Mouse (Mus musculus): Measurements from ENCODE around the gene Prom1. TPM values are rescaled to one million over a fixed set of nuclear protein-coding genes. Genes with fewer than 3 reads are reported as not detected.

Prom1 gene
- total RNA-seq, 4 experiments from 2014 or later = 7.7 to 11.6 (median 9.6) TPM

DNA sequence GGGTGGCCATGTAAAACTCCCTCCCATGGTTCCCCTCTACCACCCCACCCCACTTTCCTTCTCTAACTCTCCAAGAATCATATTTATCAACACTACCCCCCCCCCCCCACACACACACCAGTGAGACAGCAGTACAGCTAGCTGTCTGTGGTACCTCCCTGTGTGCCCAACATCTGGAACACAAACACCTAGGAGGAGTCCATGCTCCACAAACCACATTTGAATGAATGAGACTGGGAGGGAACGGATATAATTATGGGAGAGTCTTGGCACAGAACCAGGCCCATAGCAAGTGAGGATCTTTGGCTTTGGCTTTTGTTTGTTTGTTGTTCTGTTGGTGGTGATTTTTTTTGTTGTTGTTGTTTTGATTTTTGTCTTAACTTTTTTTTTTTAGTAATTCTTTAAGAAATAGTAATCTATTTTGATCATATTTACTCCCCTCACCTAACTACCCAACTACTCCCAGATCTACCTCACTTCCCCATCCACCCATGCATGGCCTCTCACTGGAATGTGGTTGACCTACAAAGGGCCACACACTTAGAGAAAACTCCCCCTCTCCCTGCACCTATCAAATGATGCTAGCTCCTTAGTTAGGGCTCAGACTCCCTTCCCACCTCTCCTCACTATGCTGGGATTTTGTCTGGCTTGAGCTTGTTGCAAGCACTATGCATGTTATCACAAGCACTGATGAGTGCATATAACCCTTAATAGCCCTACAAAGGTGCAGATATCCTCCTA, 124.8 kb downstream of the Prom1 start:
- no peak for DNase-seq (ENCODE audit: low spot score in 2 of 2)

DNA sequence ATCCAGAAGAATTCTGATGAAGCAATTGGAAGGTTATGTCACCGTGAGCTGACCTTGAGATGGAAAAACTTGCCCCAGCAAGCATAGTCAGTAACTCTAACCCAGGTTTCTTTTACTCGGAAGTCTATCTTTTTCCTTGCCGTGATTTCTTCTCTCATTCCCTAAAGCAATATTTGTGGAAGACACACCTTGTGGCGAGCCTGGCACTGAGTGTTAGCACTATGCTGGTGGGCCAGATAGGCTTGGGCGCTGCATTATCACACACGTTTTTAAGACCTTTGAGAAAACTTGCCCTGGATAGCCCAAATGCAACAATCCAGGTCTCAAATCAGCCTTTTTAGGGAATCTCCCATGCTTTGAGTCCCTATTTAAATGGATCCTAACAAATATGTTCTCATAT, 127.7 kb downstream of the Prom1 start:
- no peak for DNase-seq (ENCODE audit: low spot score in 2 of 2)

DNA sequence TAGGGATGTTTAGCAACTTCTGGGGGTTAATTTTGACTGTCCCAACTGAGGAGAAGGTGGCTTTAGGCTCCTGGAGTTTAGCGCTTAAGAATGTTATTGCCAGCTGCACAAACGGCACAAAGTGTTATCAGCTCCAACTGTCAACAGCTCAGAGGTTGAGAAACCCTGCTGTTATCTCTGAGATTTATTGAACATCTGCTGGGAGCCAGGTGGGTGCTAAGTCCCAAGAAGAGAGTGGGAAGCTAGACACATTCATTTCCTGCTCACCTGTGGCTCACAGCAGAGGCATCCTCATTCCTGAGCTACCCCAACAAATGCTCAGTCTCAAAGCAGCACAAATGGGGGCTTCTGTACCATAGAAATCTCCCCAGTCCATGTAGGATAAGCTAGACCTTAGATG, 130.7 kb downstream of the Prom1 start:
- DNase-seq (ENCODE audit: low spot score in 2 of 2) = no peak

DNA sequence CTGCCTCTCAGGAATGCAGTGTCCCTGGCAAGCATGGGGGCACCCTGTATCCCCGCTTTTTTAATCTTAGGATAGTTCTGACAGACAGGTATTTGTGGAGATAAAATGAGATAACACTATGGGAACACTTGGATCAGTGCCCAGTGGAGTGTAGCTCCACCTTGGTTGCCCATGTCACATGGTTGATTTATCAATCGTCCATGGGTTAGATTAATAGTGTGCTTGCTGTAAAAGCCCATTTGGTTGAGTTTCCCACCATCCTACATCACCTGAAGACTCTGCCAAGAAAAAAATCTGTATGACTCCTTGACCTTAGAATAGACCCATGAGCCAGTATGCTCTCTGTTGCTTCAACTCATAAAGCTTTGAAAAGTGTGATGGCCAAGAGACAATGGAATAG, 131.3 kb downstream of the Prom1 start:
- no peak for DNase-seq (ENCODE audit: low spot score in 2 of 2)

DNA sequence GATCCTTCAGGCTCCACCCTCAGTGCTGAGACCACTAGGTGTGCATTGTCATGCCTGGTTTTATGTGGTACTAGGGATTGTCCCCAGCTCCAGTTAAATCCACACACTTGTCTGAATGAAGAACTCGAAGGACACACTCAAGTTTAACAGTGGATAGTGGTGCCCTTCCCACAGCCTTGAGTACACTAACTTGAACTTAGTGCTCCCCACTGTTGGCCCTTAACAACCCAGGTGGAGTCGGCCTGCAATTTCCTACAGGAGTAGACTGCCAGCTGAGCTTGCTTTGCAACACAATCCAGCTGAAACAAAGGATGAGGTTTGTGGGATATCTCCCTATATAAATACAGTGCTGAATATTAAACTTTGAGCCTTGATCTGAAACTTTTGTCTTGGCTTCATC, 133.2 kb downstream of the Prom1 start:
- DNase-seq (ENCODE audit: low spot score in 2 of 2) = no peak

DNA sequence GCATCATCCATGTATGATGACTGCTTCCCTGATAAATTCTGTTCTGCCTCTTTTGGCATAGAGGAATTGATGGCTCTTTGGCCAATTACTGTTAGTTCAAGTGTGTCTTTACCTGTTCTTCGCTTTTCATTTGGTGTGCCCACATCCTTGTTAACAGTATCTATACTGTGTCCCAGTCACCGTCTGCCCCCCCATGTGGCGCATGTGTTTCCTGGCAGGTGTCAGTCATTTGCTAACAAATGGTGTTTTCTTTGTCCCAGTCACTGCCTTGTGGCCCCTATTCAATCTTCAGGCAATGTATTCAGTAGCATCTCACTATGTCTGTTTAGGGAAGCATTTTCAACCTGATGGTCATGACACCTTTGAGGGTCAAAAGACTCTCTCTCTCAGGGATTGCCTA, 140.8 kb downstream of the Prom1 start:
- DNase-seq (ENCODE audit: low spot score in 2 of 2) = no peak

DNA sequence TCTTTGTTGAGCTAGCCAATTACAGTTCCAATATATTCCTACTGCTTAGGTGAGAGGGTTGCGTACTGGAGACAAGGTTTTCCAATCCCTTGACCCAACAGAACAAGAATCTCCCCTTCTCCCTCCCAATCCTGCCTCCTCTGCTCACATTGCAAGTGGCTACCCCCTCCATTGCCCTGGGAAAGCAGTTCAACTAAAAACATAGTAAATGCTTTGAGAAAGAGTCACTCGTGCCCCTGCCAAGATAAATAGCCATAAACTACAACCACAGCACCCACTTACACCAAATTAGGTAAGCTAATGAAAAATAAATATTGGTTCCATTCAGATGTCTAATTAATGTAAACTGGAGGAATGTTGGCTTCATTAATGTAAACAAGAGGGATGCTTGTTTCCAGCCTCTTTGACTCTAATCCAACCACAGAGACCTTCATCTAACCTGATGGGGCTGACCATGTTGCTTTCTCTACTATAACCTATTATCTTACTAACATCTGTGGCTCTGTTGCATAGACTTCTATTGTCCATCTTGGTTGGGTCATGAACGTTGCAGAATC, 141.9 kb downstream of the Prom1 start:
- no peak for DNase-seq (ENCODE audit: low spot score in 2 of 2)

DNA sequence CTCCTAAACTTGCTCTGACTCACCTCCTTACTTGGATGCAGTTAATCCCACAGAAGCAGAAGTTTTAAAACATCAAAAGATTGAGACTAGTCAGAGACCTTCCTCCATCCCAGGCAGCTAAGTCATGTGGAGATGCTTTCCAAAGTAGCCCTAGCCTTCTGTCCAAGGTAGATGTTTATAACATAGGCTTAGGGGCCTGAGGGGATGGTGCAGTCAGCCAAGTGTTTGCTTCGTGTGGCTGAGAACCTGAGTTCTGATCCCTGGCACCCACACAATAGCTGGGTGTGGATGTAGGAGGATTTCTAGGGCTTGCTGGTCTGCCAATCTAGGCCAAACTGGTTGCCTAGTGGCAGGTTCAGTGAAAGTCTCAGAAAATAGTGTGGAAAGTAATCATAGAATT, 148.6 kb downstream of the Prom1 start:
- DNase-seq (ENCODE audit: low spot score in 2 of 2) = no peak

DNA sequence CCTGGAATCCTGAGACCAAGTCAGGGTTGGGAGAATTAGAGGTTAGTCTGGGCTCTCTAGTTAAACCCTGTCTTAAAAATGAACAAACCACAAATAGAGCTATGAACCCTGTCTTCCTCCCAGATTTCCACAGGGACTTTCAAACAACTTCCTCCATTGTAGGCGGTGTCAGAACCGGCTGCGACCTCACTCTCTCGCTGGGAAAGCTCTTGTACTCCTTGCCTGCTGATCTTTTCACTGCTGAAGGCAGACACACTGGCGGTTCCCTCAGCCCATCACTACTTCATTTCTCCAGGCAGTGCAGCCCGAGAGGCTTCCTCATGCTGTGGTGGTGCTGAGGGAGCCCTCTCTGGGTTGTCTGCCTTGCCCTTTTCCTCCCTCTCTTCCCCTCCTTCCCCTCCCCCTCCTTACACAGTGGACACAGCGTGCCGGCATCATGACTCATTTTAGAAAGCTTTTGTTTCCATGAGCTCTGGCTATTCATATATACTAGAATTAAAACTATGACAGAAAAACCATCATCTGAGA, 153.0 kb downstream of the Prom1 start:
- DNase-seq (ENCODE audit: low spot score in 2 of 2) = no peak

DNA sequence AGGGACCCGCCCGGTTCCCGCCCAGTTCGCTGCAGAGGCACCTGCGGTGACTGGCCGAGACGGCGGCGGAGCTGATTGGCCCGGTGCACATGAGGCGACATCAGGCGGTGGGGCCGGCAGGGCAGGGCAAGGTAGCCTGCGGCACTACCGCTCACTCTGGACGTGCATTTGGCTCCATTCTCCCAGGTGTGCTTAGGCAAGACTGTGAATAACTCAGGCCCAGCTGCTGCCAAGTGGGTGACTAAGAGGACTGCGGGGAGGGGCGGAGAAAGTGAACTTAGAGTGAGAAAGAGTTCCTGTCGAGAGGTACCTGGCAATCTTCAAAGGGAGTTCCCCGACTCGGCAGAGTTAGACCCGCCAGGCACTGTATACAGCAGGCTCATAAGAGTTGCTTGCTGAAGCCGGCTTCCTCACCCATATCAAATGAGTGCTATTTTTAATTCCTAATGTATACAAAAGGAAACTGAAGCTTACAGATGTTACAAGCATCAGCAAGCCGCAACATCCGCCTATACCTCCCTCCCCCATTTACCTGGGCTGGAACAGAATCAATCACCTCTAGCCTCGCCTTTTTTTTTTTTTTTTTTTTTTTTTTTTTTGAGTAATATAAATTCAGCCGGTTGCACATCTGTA, 153.6 kb downstream of the Prom1 start:
- DNase-seq (ENCODE audit: low spot score in 2 of 2) = no peak

DNA sequence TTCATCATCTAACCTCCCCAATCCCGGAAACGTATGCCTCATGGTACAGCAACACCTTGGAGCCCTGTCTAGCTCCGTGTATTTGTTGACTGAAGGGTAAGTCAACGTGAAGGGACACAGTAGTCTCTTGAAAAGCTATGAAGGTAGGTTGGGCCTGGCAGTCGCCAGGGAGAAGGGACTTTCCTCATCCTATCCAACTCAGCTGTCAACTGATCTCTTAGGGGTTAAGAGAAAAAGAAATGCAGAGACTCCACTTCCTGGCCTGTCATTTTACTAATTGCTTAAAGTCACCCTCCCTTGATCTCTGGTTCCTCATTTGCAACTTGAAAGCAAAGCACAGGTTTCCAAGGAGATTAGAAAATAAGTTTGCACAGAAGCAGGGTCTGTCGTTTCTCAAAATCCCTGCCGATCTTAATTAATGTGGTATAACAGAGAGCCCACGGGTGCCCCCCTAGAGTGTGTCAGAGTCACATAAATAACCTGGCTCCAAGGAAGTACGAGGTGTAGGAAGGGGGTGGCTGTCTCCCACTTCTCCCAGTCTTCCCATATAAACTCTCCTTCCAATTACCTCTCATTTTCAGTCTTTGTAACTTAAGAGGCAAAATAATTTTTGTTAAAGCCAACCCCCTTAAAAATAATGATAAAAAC, 154.4 kb downstream of the Prom1 start:
- DNase-seq (ENCODE audit: low spot score in 2 of 2) = no peak

Other genes starting within 250 kb of the Prom1 start
- 1 to 10 TPM; 1.1 to 2.5 (median 1.8) TPM for gene Cd38, start 233.5 kb downstream of the Prom1 start, total RNA-seq (2022)
- gene Gm7879, start 188.9 kb downstream of the Prom1 start, total RNA-seq (2022) = 1 to 10 TPM; 5.2 to 6.5 (median 5.5) TPM
- gene Fgfbp1, start 120.3 kb downstream of the Prom1 start, total RNA-seq (2022) = 1 to 10 TPM; 3.0 to 7.8 (median 5.4) TPM
- gene Tapt1, start 124.6 kb upstream of the Prom1 start, total RNA-seq (2022) = 10 to 100 TPM; 38.3 to 45.8 (median 41.1) TPM

Data from gastrocnemius, adult 8-10 months (tissue).